Mouse (Mus musculus) myocyte (in vitro differentiated cells): Measurements from ENCODE around the gene Ifnl3.
"Not testable (repeated sequence)": the region's sequence is repeated elsewhere in the genome, so short reads cannot be mapped to it uniquely, and the experiment has no call there.

Source experiments
- CEBPB ChIP-seq: IDR thresholded peaks from 2 replicates; pipeline ENCODE4 v1.6.1; 2011; ENCODE audit warnings: mild to moderate bottlenecking, moderate library complexity; ENCODE audit not compliant: poor library complexity, insufficient read depth, severe bottlenecking
- MAX ChIP-seq: IDR thresholded peaks from one replicate; pipeline ENCODE4 v1.6.1; 2011; ENCODE audit warnings: low read depth, mild to moderate bottlenecking, control low read depth
- POLR2A ChIP-seq: IDR thresholded peaks from one replicate; pipeline ENCODE4 v1.6.1; 2011; ENCODE audit warnings: low read depth, mild to moderate bottlenecking, control low read depth, moderate library complexity; ENCODE audit not compliant: insufficient read length
- POLR2AphosphoS2 ChIP-seq: IDR thresholded peaks from one replicate; pipeline ENCODE4 v1.6.1; 2011; ENCODE audit warnings: low read depth, control low read depth; ENCODE audit not compliant: insufficient read length
- USF1 ChIP-seq: IDR thresholded peaks from one replicate; pipeline ENCODE4 v1.6.1; 2011; ENCODE audit warnings: low read depth, mild to moderate bottlenecking, control low read depth, moderate library complexity

GRCm38 (mm10) chr7:28510405-28510974, 12.1 kb upstream of the Ifnl3 start, which contains the start of gene Ifnl2:
- not testable (repeated sequence) for TF ChIP-seq POLR2A, POLR2AphosphoS2, MAX, USF1, CEBPB
